Mouse (Mus musculus) megakaryocyte, embryonic 14.5 days (primary cell): ENCODE measurements around the gene Srrm3.

Source experiments
- FLI1 ChIP-seq: IDR thresholded peaks from 2 replicates; pipeline ENCODE4 v1.6.1; 2012; ENCODE audit warnings: low read length, inconsistent platforms, mixed read lengths
- GATA1 ChIP-seq: IDR thresholded peaks from 3 replicates; pipeline ENCODE4 v1.6.1; 2012; ENCODE audit warnings: mixed read lengths, low read length, inconsistent platforms, borderline replicate concordance

DNA sequence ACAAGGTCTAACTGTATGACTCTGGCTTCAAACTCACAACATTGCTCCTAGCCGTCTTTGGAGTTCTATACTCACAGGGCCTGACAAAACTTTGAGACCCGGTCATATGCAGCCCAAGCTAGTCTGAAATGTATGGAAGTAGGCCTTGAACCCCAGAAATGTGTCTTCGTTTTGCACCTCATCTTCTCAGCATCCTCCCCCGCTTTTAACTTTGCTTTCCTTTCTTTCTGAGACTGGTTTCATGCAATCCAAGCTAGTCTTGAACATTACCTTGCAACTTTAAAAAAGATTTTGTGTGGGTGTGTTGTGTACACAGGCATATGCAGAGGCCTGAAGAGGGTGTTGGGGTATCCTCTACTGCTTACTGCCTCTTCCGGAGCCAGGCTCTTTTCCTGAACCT lies 97.6 kb downstream of the Srrm3 start:
- TF ChIP-seq GATA1 = no peak
- no peak for TF ChIP-seq FLI1
